8 mouse cellular contexts compared by ENCODE assay signal in genomic region chr1:74392446-74392994, GRCm38 (mm10). TPM values are rescaled to one million over a fixed set of nuclear protein-coding genes. Genes with fewer than 3 reads are reported as not detected.
A peak's percentile ranks its signal among the peaks of the same experiment; 100 is the strongest.
DNase-seq lines count a peak whose midpoint lies in the region; ATAC-seq and TF ChIP-seq lines count a peak whose summit lies in the region.

No protein-coding gene starts in this region.

- peak overlapping the region; percentile 82 for H3K4me3 ChIP-seq in thymus, adult 2 months (ENCODE audit: control insufficient read depth, insufficient read depth, low read length)
- H3K4me3 ChIP-seq in forebrain, embryonic 14.5 days (ENCODE audit: low read depth, low read length), result peak overlapping the region; percentile 92
- peak overlapping the region; percentile 97 for H3K4me3 ChIP-seq in kidney, embryonic 15.5 days (replicated peaks)

- WGBS in thymus, adult 2 months, result 8% methylated on average over 16 of the region's 16 CpGs
- 2% methylated on average over 16 of the region's 16 CpGs for WGBS in forebrain, embryonic 14.5 days
- under 1% methylated on average over 16 of the region's 16 CpGs for WGBS in kidney, embryonic 15.5 days

- TF ChIP-seq CTCF in thymus, adult 2 months (IDR thresholded peaks at IDR 0.05; ENCODE audit: borderline replicate concordance, control insufficient read depth, extremely low read depth, insufficient read depth, low read length, poor library complexity), result no peak

- peak overlapping the region; percentile 93 for H3K4me2 ChIP-seq in forebrain, embryonic 14.5 days (ENCODE audit: low read length)
- H3K4me2 ChIP-seq in kidney, embryonic 15.5 days, result peak overlapping the region; percentile 93

- H3K4me1 ChIP-seq in thymus, adult 2 months (replicated peaks; ENCODE audit: control insufficient read depth, insufficient read depth, low read length), result peaks cover 34% of the 10 kb centered on the region
- peaks cover 4% of the 10 kb centered on the region; the same call in 1 of the 2 replicates for H3K4me1 ChIP-seq in forebrain, embryonic 14.5 days (ENCODE audit: control insufficient read depth, insufficient read depth, low read length)
- H3K4me1 ChIP-seq in kidney, embryonic 15.5 days, result peaks cover 60% of the 10 kb centered on the region

- DNase-seq in thymus, adult 2 months, result no peak
- no peak for DNase-seq in thymus, postnatal 25 days
- DNase-seq in forebrain, embryonic 14.5 days (ENCODE audit: low spot score), result no peak
- DNase-seq in B cell, adult 2 months, result no peak
- DNase-seq in right cerebral cortex, postnatal 10 days (ENCODE audit: low spot score in 2 of 2), result no peak

- H3K9ac ChIP-seq in forebrain, embryonic 14.5 days (ENCODE audit: low read length), result peak overlapping the region; percentile 87
- peak overlapping the region; percentile 99 for H3K9ac ChIP-seq in kidney, embryonic 15.5 days

- H3K27ac ChIP-seq in thymus, adult 2 months (ENCODE audit: control insufficient read depth, insufficient read depth, low read length), result no peak overlapping the region; the same call in 1 of the 2 replicates
- no peak overlapping the region; the same call in 1 of the 2 replicates for H3K27ac ChIP-seq in forebrain, embryonic 14.5 days (ENCODE audit: low read depth, low read length)
- peak overlapping the region; percentile 98 for H3K27ac ChIP-seq in kidney, embryonic 15.5 days

- no peaks in the 10 kb centered on the region for H3K9me3 ChIP-seq in forebrain, embryonic 14.5 days (replicated peaks; ENCODE audit: control insufficient read depth, low read length)
- H3K9me3 ChIP-seq in kidney, embryonic 15.5 days (replicated peaks), result no peaks in the 10 kb centered on the region

- no peaks in the 10 kb centered on the region for H3K27me3 ChIP-seq in thymus, adult 2 months (ENCODE audit: control insufficient read depth, insufficient read depth, low read length)
- H3K27me3 ChIP-seq in forebrain, embryonic 14.5 days (replicated peaks; ENCODE audit: control insufficient read depth, insufficient read depth, low read length), result 0 out of 2 replicates have a peak, but pooled peaks cover 6% of the 10 kb centered on the region
- H3K27me3 ChIP-seq in kidney, embryonic 15.5 days, result no peaks in the 10 kb centered on the region

- ATAC-seq in forebrain, embryonic 14.5 days, result peak; percentile 11
- ATAC-seq in kidney, embryonic 15.5 days (replicated peaks; ENCODE audit: low FRiP score), result peak; percentile 14
- peak; percentile 0; the same call in 1 of the 2 replicates for ATAC-seq in megakaryocyte progenitor cell, adult 5-6 weeks (replicated peaks; ENCODE audit: poor library complexity)
- no peak for ATAC-seq in monocyte, adult 5-6 weeks (replicated peaks; ENCODE audit: insufficient number of reproducible peaks, low FRiP score, low TSS enrichment, poor library complexity, severe bottlenecking)

- peaks cover 7% of the 10 kb centered on the region for H3K36me3 ChIP-seq in thymus, adult 2 months (ENCODE audit: control insufficient read depth, insufficient read depth, low read length)
- peaks cover 15% of the 10 kb centered on the region for H3K36me3 ChIP-seq in forebrain, embryonic 14.5 days (ENCODE audit: control insufficient read depth, insufficient read depth, low read length)
- peaks cover 24% of the 10 kb centered on the region for H3K36me3 ChIP-seq in kidney, embryonic 15.5 days

- no peak for TF ChIP-seq POLR2A in thymus, adult 2 months (IDR thresholded peaks at IDR 0.05; ENCODE audit: control insufficient read depth, extremely low read depth, insufficient read depth, low read length, poor library complexity)

RNA-seq across cellular contexts. Expression of gene Ctdsp1, which starts 1.2 kb away (rescaled TPM):
- polyA plus RNA-seq in thymus, adult 2 months (2012; rRNA removed), result 201 and 203 TPM in 2 replicates
- 19.9 and 22.3 TPM in 2 replicates for polyA plus RNA-seq in forebrain, embryonic 14.5 days (2014; fragmentation: Nextera tagmentation; extraction: Ambion mirVana)
- polyA plus RNA-seq in kidney, embryonic 15.5 days (2015; fragmentation: Nextera tagmentation; extraction: Ambion mirVana), result 81.1 and 82.0 TPM in 2 replicates
- total RNA-seq in megakaryocyte progenitor cell, adult 5-6 weeks (2015), result 79.1 and 89.1 TPM in 2 replicates
- 33.0 and 33.2 TPM in 2 replicates for total RNA-seq in megakaryocyte progenitor cell, adult 5-6 weeks (2017)
- 31.8 to 64.2 TPM (median 34.4 TPM) in 3 replicates for total RNA-seq in monocyte, adult 5-6 weeks (2017)

RNA-seq across cellular contexts. Expression of gene Vil1, which starts 16.7 kb away (rescaled TPM):
- 0.74 and 1.0 TPM in 2 replicates for polyA plus RNA-seq in thymus, adult 2 months (2012; rRNA removed)
- 0.14 and 0.33 TPM in 2 replicates for polyA plus RNA-seq in forebrain, embryonic 14.5 days (2014; fragmentation: Nextera tagmentation; extraction: Ambion mirVana)
- 11.5 and 12.3 TPM in 2 replicates for polyA plus RNA-seq in kidney, embryonic 15.5 days (2015; fragmentation: Nextera tagmentation; extraction: Ambion mirVana)
- total RNA-seq in megakaryocyte progenitor cell, adult 5-6 weeks (2015), result not detected in 2 replicates
- total RNA-seq in megakaryocyte progenitor cell, adult 5-6 weeks (2017), result not detected in 2 replicates
- total RNA-seq in monocyte, adult 5-6 weeks (2017), result 0.87 to 1.9 TPM in 2 of 3 replicates, not detected in the other

RNA-seq across cellular contexts. Expression of gene Slc11a1, which starts 17.5 kb away (rescaled TPM):
- polyA plus RNA-seq in thymus, adult 2 months (2012; rRNA removed), result 46.3 and 48.7 TPM in 2 replicates
- polyA plus RNA-seq in forebrain, embryonic 14.5 days (2014; fragmentation: Nextera tagmentation; extraction: Ambion mirVana), result 1.9 and 2.4 TPM in 2 replicates
- 3.8 and 5.9 TPM in 2 replicates for polyA plus RNA-seq in kidney, embryonic 15.5 days (2015; fragmentation: Nextera tagmentation; extraction: Ambion mirVana)
- total RNA-seq in megakaryocyte progenitor cell, adult 5-6 weeks (2015), result 2.1 and 3.8 TPM in 2 replicates
- 0.95 and 1.7 TPM in 2 replicates for total RNA-seq in megakaryocyte progenitor cell, adult 5-6 weeks (2017)
- 180 to 306 TPM (median 249 TPM) in 3 replicates for total RNA-seq in monocyte, adult 5-6 weeks (2017)

RNA-seq across cellular contexts. Expression of gene Catip, which starts 30.6 kb away (rescaled TPM):
- polyA plus RNA-seq in thymus, adult 2 months (2012; rRNA removed), result 0.13 and 0.27 TPM in 2 replicates
- 0.50 and 0.93 TPM in 2 replicates for polyA plus RNA-seq in forebrain, embryonic 14.5 days (2014; fragmentation: Nextera tagmentation; extraction: Ambion mirVana)
- polyA plus RNA-seq in kidney, embryonic 15.5 days (2015; fragmentation: Nextera tagmentation; extraction: Ambion mirVana), result 0.67 and 0.82 TPM in 2 replicates
- total RNA-seq in megakaryocyte progenitor cell, adult 5-6 weeks (2015), result 0.37 TPM in 1 of 2 replicates, not detected in the other
- not detected in 2 replicates for total RNA-seq in megakaryocyte progenitor cell, adult 5-6 weeks (2017)
- total RNA-seq in monocyte, adult 5-6 weeks (2017), result 0.29 to 3.3 TPM (median 0.96 TPM) in 3 replicates
